Mouse (Mus musculus): ENCODE data around the gene Zfp853.

GRCm38 (mm10) chr5:143308825-143309224, 15.4 kb upstream of the Zfp853 start:
- TF ChIP-seq CTCF (IDR thresholded peaks at IDR 0.05; ENCODE audit: low read depth) = no peak
- no peak for TF ChIP-seq EP300 (IDR thresholded peaks at IDR 0.05; ENCODE audit: low read depth)

All from liver, postnatal 0 days (tissue).